ENCODE assay signal across 8 mouse cellular contexts in genomic region chr11:57934391-57934850, GRCm38 (mm10).
A peak's percentile ranks its signal among the peaks of the same experiment; 100 is the strongest.
DNase-seq lines count a peak whose midpoint lies in the region; ATAC-seq and TF ChIP-seq lines count a peak whose summit lies in the region.

No protein-coding gene starts in this region.

- H3K4me2 ChIP-seq in forebrain, embryonic 11.5 days (ENCODE audit: low read depth, low read length, severe bottlenecking): peak overlapping the region; percentile 53
- peak overlapping the region; percentile 66 for H3K4me2 ChIP-seq in heart, embryonic 16.5 days (ENCODE audit: low read depth, low read length)
- peak overlapping the region; percentile 51 for H3K4me2 ChIP-seq in liver, embryonic 14.5 days (ENCODE audit: low read depth)
- H3K4me2 ChIP-seq in neural tube, embryonic 11.5 days (ENCODE audit: low read depth): peak overlapping the region; percentile 41
- H3K4me2 ChIP-seq in stomach, embryonic 16.5 days (ENCODE audit: low read depth, low read length): peak overlapping the region; percentile 52

- WGBS in forebrain, embryonic 11.5 days: 12% methylated on average over 13 of the region's 13 CpGs
- 13% methylated on average over 13 of the region's 13 CpGs for WGBS in heart, embryonic 16.5 days
- WGBS in liver, embryonic 14.5 days (ENCODE audit: insufficient replicate concordance): 13% methylated on average over 13 of the region's 13 CpGs
- WGBS in neural tube, embryonic 11.5 days: 10% methylated on average over 13 of the region's 13 CpGs
- WGBS in stomach, embryonic 16.5 days: 12% methylated on average over 13 of the region's 13 CpGs

- DNase-seq in CD4-positive helper T cell, adult 2 months (ENCODE audit: low read depth, low spot score): peak; percentile 76
- DNase-seq in brain, embryonic 18.5 days (ENCODE audit: low read depth, low spot score): peak; percentile 18
- peak; percentile 93 for DNase-seq in forebrain, embryonic 11.5 days (ENCODE audit: low spot score)
- peak; percentile 78 to 88 for DNase-seq in kidney, postnatal 25 days
- peak in 1 of 3 experiments; percentile 58 for DNase-seq in liver, embryonic 14.5 days (ENCODE audit: low read depth in 3 of 3, low spot score in 3 of 3)
- peak; percentile 89 for DNase-seq in neural tube, embryonic 11.5 days (ENCODE audit: low spot score)

- H3K9ac ChIP-seq in forebrain, embryonic 11.5 days (ENCODE audit: low read length): peak overlapping the region; percentile 48
- H3K9ac ChIP-seq in heart, embryonic 16.5 days (ENCODE audit: low read length): peak overlapping the region; percentile 67
- no peak overlapping the region for H3K9ac ChIP-seq in liver, embryonic 14.5 days (replicated peaks)
- H3K9ac ChIP-seq in neural tube, embryonic 11.5 days (ENCODE audit: low read length): peak overlapping the region; percentile 14; the same call in 1 of the 2 replicates
- peak overlapping the region; percentile 68 for H3K9ac ChIP-seq in stomach, embryonic 16.5 days (ENCODE audit: low read length)

- H3K27ac ChIP-seq in forebrain, embryonic 11.5 days (ENCODE audit: low read depth, low read length): no peak overlapping the region
- no peak overlapping the region for H3K27ac ChIP-seq in heart, embryonic 16.5 days (ENCODE audit: low read length)
- H3K27ac ChIP-seq in liver, embryonic 14.5 days: no peak overlapping the region
- no peak overlapping the region for H3K27ac ChIP-seq in neural tube, embryonic 11.5 days (ENCODE audit: low read depth, low read length)
- H3K27ac ChIP-seq in stomach, embryonic 16.5 days (ENCODE audit: low read length): no peak overlapping the region

- H3K27me3 ChIP-seq in forebrain, embryonic 11.5 days (ENCODE audit: control insufficient read depth, insufficient read depth, low read length): no peaks in the 10 kb centered on the region
- no peaks in the 10 kb centered on the region; the same call in 1 of the 2 replicates for H3K27me3 ChIP-seq in heart, embryonic 16.5 days (ENCODE audit: control insufficient read depth, insufficient read depth, low read length)
- peaks cover 1% of the 10 kb centered on the region; the same call in 1 of the 2 replicates for H3K27me3 ChIP-seq in liver, embryonic 14.5 days (ENCODE audit: control insufficient read depth, insufficient read depth, low read length)
- no peaks in the 10 kb centered on the region for H3K27me3 ChIP-seq in neural tube, embryonic 11.5 days (ENCODE audit: control insufficient read depth, insufficient read depth, low read length)
- peaks cover 2% of the 10 kb centered on the region; the same call in 1 of the 2 replicates for H3K27me3 ChIP-seq in stomach, embryonic 16.5 days (ENCODE audit: control insufficient read depth, insufficient read depth, low read length)

- no peaks in the 10 kb centered on the region for H3K36me3 ChIP-seq in forebrain, embryonic 11.5 days (ENCODE audit: control insufficient read depth, insufficient read depth, low read length)
- H3K36me3 ChIP-seq in heart, embryonic 16.5 days (ENCODE audit: control insufficient read depth, insufficient read depth): no peaks in the 10 kb centered on the region
- no peaks in the 10 kb centered on the region for H3K36me3 ChIP-seq in liver, embryonic 14.5 days (replicated peaks; ENCODE audit: control insufficient read depth, insufficient read depth, low read depth)
- no peaks in the 10 kb centered on the region for H3K36me3 ChIP-seq in neural tube, embryonic 11.5 days (ENCODE audit: control insufficient read depth, insufficient read depth, low read length)
- H3K36me3 ChIP-seq in stomach, embryonic 16.5 days (ENCODE audit: control insufficient read depth, insufficient read depth, low read length): no peaks in the 10 kb centered on the region

- TF ChIP-seq EP300 in liver, embryonic 14.5 days (IDR thresholded peaks at IDR 0.05; ENCODE audit: low read depth): no peak

- no peaks in the 10 kb centered on the region; the same call in 1 of the 2 replicates for H3K4me1 ChIP-seq in forebrain, embryonic 11.5 days (replicated peaks; ENCODE audit: control insufficient read depth, insufficient read depth, low read length)
- H3K4me1 ChIP-seq in heart, embryonic 16.5 days (ENCODE audit: control insufficient read depth, insufficient read depth, low read length): peaks cover 8% of the 10 kb centered on the region
- H3K4me1 ChIP-seq in liver, embryonic 14.5 days (replicated peaks; ENCODE audit: control insufficient read depth in 2 of 2, insufficient read depth in 2 of 2, low read length in 1 of 2): 0 out of 4 replicates have a peak, but pooled peaks cover 0 to 2% of the 10 kb centered on the region in 2 experiments
- 0 out of 2 replicates have a peak, but pooled peaks cover 2% of the 10 kb centered on the region for H3K4me1 ChIP-seq in neural tube, embryonic 11.5 days (ENCODE audit: control insufficient read depth, insufficient read depth, low read length)
- peaks cover 8% of the 10 kb centered on the region for H3K4me1 ChIP-seq in stomach, embryonic 16.5 days (ENCODE audit: control insufficient read depth, insufficient read depth, low read length)

- no peaks in the 10 kb centered on the region for H3K9me3 ChIP-seq in forebrain, embryonic 11.5 days (ENCODE audit: control insufficient read depth, low read length)
- no peaks in the 10 kb centered on the region for H3K9me3 ChIP-seq in heart, embryonic 16.5 days (replicated peaks; ENCODE audit: control insufficient read depth, low read length)
- no peaks in the 10 kb centered on the region for H3K9me3 ChIP-seq in liver, embryonic 14.5 days (ENCODE audit: control insufficient read depth, low read length)
- H3K9me3 ChIP-seq in neural tube, embryonic 11.5 days (ENCODE audit: control insufficient read depth, low read length): no peaks in the 10 kb centered on the region
- H3K9me3 ChIP-seq in stomach, embryonic 16.5 days (replicated peaks; ENCODE audit: control insufficient read depth, low read length): no peaks in the 10 kb centered on the region; the same call in 1 of the 2 replicates

- peak; percentile 51; the same call in 1 of the 2 replicates for ATAC-seq in forebrain, embryonic 11.5 days (replicated peaks; ENCODE audit: low FRiP score)
- ATAC-seq in heart, embryonic 16.5 days (replicated peaks; ENCODE audit: extremely low read depth, insufficient read depth, low FRiP score): peak; percentile 24; the same call in 1 of the 2 replicates
- peak; percentile 52 for ATAC-seq in liver, embryonic 14.5 days (ENCODE audit: insufficient read depth)
- ATAC-seq in neural tube, embryonic 11.5 days (ENCODE audit: insufficient read depth, low FRiP score, low TSS enrichment): no peak; the same call in 1 of the 2 replicates
- peak; percentile 42 for ATAC-seq in stomach, embryonic 16.5 days (ENCODE audit: insufficient read depth, low FRiP score)

- peak overlapping the region; percentile 19; the same call in 1 of the 2 replicates for H3K4me3 ChIP-seq in forebrain, embryonic 11.5 days (ENCODE audit: low read depth, low read length)
- peak overlapping the region; percentile 37 for H3K4me3 ChIP-seq in heart, embryonic 16.5 days (ENCODE audit: low read length)
- H3K4me3 ChIP-seq in liver, embryonic 14.5 days (ENCODE audit: insufficient read depth in 1 of 2, low read depth in 2 of 2, low read length in 2 of 2): no peak overlapping the region
- no peak overlapping the region for H3K4me3 ChIP-seq in neural tube, embryonic 11.5 days (ENCODE audit: low read depth, low read length)
- H3K4me3 ChIP-seq in stomach, embryonic 16.5 days (replicated peaks; ENCODE audit: low read length): peak overlapping the region; percentile 34

- TF ChIP-seq CTCF in liver, embryonic 14.5 days (IDR thresholded peaks at IDR 0.05; ENCODE audit: low read depth): peak; percentile 97

Comparison
In these comparisons a context has a peak if more than half of its experiments do, and no peak if none do; other contexts are left out.
1. H3K4me3 ChIP-seq: peak in forebrain, embryonic 11.5 days (single experiment), heart, embryonic 16.5 days (single experiment) and stomach, embryonic 16.5 days (single experiment); none in liver, embryonic 14.5 days (0 of 2) and neural tube, embryonic 11.5 days (single experiment).
2. Peak in every context shown above with its lines, with median percentiles within 50 percentile points of each other: H3K4me2 ChIP-seq.